Mouse (Mus musculus): ENCODE measurements around the gene Iffo2.

Iffo2 gene

DNA sequence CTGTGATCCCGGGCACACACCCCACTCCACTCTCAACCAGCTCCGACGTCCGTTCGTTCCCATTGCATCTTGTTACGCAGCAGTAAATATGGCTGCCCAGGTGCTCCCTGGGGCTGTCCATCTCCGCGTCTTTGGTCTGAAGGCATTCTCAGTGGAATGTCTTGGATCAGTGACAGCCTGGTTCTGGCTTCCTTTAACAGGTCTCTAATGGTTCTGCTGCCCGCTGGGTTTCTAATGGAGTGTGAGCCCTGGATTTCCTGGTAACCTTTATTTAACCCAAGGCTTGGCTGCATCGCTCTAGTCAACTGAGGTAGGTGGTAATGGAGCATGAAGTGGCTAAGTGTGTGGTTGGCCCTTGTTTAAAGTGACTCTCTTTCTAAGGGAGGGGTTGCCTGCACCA is 1.7 kb downstream of the Iffo2 start:
- DNase-seq (ENCODE audit: low spot score): no peak

DNA sequence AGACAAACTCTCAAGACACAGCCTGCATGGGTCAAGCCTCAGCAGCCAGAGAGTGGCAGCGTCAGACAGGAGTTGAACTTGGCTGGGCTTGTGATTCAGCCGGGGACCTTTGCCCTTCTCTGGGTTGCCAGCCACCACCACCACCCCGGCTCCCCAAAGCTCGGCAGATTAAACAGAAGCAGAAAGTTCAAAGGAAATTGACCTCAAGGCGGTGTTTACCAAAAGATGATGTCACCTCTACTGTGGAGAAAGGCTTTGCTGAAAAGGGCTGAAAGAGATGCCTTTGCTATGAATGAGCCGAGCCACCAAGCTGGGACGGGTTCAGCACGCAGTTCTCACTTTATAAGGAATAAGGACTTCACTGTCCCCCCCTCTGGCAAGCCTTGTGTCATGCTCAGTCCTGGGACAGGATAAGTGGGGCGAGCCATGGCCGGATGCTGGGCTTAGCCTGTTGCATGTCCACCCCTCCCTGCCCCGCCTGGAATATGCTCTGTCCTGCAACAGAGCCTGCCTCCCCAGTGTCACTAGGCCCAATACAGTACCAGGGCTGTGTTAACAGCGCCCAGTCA is 4.9 kb downstream of the Iffo2 start:
- DNase-seq (ENCODE audit: low spot score): peak; percentile 70

DNA sequence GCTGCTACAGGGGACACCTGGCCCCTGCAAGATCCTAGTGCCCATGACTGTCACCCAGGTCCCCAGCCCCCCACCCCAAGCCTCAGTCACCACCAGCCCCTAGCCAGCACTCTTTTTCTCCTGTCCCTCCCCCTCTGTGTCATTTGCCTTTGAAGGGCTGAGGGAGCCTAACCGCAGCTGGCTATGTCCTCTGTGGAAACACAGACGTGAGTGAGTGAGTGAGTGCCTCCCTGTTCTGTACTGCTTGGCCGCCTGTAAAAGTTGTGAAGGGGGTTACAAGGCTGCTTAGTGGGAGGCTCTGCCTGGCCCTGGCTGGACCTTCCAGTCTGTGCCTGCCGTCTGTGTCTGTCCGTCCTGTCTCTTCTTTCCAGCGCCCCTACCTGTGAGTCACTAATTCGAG is 5.4 kb downstream of the Iffo2 start:
- no peak for DNase-seq (ENCODE audit: low spot score)

DNA sequence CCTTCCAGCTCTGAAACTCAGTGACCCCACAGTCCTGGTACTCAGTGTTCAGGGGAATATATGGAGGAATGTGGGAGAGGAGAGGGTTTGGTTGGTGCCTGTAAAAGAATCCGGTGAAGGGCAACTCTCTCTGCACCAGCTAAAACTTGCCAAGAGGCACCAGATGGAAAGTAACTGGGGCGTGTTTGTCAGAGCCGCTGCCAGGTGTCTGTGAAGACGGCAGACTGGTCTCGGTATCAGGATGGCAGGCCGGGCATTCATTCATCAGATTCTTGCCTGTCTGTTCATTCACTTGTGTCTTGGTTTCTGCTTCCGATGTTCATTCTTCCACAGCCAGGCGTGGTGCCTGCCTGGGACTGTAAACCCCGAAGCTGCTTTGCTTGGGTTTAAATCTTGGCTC is 6.4 kb downstream of the Iffo2 start:
- DNase-seq (ENCODE audit: low spot score): no peak

DNA sequence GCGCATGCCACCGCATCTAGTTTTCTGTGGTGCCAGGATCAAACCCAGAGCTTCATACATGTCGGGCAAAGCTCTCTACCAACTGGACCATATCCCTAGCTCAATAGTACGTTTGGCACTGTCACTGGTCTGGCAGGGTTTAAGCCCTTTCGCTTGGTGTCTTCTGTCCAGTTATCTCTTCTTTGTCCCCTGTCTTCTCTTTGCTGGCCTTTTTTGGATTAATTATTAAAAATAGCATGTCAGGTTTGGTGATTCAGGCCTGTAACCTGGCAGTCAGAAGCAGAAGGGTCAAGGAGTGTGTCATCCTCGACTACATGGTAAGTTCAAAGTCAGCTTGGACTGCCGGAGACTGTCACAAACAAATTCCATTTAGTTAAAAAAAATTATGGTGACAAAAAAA is 10.4 kb downstream of the Iffo2 start:
- no peak for DNase-seq (ENCODE audit: low spot score)

DNA sequence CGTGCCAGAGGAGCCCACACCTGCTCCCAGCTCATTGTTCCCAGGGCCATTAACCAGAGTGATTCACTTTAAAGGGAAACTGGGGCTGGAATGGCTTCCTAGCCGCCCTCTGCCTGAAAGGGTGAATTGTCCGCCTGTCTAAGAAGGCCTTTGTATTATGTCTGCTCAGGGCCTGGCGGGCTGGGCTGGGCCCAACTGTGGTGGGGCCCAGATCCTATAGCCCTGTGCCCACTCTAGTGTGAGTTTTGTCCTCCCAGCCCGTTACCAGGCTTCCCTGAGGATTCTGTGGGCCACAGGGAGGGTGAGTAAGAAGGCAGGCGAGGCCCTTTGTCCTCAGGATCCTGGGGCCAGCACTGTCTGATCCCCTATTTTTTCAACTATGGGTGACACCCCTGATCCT is 15.4 kb downstream of the Iffo2 start:
- no peak for DNase-seq (ENCODE audit: low spot score)

DNA sequence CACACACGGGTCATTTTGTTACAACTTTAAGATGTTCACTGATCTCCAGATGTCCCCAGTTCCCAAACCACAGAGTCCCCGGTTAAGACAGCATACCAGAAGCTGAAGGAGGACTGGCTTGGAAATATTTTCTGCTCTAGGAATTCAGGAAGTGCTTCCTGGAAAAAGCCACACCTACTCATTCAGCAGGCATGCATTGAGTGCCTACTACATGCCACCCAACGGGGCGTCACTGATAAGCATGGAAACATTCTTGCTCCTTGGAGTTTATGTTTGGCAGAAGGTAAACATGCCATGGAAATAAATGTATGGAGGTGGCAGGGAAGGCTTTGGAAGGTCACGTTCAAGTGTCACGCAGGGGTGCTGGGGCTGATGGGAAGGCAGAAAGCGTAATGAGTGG is 19.1 kb downstream of the Iffo2 start:
- DNase-seq (ENCODE audit: low spot score): no peak

DNA sequence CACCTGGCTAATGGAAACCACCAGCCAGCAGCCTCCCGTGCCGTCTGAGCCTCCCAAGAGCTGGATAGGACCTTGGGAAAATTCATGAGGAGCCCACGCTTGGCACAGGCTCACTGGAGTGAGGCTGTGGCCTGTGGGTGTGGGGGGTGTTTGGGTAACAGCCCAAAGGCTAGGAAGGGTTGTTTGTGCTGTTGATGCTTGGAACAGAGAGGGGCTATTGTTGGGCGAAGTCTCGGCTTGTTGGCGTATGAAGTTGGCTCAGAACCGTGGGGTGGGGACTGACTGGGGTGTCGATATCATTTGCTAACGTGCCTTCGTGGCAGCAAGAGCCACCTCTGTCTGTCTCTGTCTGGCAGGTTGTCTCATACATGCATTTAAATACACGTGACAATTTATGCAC is 24.9 kb downstream of the Iffo2 start:
- no peak for DNase-seq (ENCODE audit: low spot score)

DNA sequence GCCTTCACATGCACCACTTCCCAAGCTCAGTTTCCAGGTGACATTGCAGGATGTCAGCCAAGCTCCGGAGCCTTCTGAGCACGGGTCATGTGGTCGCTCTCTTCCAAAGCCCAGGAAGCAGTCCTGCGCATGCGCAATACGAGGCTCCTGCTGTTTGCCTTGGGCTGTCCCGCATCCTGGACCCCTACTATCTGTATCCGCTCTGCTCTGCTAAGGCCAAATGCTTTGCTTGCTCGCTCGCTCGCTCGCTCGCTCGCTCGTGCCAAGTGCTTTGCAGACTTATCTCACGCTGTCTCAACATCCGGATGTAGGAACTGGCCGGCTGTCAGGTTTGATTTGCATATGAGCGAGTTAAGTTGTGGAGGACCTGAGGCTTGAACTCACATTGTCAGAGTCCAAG is 25.6 kb downstream of the Iffo2 start:
- DNase-seq (ENCODE audit: low spot score): no peak

DNA sequence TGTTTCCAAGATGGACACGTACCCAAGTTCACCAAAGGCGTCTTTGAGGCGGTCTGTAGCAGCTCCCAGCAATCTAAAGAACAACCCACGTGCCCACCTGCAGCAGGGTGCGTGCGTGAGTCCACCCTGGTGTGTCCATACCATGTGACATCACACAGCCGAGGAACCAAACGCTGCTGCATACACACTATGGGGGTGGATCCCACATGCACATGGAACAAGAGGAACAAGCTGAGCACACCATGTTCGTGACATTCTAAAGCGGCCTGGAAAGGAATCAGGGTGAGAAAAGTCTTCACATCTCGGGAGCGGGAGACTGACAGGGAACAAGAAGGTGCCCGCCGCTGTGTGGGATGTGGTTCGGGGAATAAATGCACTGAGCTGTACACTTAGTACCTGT is 38.0 kb downstream of the Iffo2 start:
- DNase-seq (ENCODE audit: low spot score): no peak

DNA sequence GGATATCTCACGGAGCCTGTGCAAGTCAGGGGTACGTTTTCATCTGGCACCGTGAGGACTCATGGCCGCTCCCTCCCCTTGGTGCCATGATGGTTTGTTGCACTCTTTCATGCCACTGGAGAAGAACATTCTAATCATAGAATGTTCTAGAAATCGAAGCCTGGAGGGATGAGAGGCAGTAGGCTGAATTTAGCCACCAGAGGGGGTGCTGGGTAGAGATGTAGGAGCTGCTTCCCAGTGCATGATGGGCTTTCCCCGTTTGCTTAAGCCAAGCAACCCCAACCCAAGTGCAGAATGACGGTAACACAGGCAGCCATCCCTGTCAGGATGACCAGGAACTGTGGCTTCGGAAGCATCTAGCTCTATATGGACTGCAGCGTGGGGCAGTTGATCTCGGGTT is 40.4 kb downstream of the Iffo2 start:
- DNase-seq (ENCODE audit: low spot score): no peak

DNA sequence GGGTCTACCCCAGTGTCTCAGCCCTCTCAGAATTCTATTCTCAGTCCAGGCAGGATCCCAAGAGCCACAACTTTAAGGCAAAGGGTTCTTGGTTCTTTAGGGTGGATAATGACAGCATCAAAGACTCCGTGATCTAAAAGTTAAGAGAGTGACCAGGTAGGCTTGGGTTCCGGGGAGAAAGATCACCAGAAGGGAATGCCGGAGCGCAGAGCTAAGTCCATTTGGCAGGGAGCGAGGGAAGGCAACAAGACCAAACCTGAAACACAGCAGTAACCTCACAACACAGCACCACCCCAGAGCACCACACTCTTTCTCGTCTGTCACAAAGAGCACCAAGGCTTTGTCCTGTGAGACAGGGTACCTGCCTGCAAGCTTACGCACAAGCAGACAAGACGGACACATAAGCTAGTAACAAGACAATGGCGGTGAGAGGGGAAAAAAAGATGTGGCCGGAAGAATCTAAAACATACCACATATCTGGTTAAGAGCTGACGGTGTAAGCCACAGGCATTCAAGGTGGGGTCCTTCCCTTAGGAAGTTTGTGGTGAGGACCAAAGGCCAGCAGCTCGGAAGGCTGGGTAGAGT is 42.7 kb downstream of the Iffo2 start:
- no peak for DNase-seq (ENCODE audit: low spot score)

DNA sequence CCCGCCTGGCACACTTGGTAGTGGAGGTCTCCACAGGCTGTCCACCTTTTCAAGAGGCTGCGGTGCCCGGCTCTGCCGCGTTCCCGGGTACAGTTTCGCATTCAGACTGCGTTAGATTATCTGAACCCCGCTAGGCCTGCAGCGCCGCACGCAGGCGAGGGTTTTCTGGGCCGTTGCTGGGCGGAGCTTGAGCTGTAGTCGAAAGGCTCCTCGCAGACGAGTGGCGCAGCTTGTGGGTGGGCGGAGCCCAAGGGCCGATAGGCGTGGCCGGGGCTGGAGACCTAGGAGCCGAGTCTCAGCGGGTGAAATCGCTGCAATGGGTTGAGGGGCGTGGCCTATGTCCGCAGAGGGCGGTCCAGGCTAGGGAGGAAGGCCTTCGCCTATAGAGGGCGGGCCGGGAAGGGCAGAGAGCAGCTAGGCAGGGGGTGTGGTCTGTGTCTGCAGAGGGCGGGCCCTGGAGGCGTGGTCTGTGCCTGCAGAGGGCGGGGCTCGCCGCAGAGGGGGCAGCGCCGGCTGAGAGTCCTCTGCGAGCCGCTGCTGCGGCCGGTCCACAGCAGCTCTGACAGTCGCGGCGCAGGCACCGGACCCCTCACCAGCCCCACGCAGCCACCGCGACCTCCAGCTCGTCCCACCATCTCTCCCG is 43.9 kb downstream of the Iffo2 start:
- peak; percentile 100 for DNase-seq (ENCODE audit: low spot score)

DNA sequence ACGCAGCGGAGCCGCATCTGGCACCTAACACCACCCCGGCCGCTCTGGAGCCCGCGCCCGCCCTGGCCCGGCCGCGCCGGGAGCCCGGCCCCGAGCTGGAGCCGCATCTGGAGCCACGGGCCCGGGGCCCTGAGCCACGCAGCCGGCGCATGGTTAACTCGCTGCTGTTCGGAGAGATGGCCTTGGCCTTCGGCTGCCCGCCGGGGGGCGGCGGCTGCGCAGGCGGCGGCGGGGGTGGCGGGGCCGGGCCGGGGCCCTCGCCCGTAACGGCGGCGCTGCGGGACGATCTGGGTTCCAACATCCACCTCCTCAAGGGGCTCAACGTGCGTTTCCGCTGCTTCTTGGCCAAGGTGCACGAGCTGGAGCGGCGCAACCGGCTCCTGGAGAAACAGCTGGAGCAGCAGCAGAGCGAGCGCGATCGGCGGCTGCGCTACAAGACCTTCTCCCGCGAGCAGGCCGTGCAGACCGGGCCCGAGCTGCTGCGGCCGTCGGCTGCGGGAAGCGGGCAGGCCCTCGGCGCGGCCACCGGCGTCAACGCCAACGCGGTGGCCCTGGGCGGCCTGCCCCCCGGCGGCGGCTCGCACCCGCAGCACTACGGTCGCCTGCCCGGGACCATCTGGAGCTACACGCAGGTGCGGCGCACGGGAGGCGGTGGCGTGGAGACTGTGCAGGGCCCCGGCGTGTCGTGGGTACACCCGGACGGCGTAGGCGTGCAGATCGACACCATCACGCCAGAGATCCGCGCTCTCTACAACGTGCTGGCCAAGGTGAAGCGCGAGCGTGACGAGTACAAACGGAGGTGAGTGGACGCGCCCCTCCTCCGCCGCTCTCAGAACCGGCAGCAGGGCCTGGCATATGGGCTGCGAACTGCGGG is 44.7 kb downstream of the Iffo2 start:
- DNase-seq (ENCODE audit: low spot score): peak; percentile 36

DNA sequence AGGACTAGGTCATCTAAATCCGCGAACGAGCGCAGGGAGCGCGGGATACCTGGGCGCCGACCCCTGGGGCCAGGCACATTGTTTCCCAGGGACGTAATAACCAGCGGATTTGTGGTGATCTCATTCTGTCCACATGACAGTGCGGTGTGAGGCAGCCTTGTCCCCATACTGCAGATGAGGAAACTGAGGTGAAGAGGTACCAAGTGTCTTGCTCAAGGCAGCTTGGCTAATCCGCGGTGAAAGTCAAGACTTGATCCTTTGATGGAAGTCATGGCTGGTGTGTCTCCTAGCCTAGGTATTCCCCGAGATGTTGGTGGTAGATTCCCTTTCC is 45.3 kb downstream of the Iffo2 start:
- DNase-seq (ENCODE audit: low spot score): no peak

DNA sequence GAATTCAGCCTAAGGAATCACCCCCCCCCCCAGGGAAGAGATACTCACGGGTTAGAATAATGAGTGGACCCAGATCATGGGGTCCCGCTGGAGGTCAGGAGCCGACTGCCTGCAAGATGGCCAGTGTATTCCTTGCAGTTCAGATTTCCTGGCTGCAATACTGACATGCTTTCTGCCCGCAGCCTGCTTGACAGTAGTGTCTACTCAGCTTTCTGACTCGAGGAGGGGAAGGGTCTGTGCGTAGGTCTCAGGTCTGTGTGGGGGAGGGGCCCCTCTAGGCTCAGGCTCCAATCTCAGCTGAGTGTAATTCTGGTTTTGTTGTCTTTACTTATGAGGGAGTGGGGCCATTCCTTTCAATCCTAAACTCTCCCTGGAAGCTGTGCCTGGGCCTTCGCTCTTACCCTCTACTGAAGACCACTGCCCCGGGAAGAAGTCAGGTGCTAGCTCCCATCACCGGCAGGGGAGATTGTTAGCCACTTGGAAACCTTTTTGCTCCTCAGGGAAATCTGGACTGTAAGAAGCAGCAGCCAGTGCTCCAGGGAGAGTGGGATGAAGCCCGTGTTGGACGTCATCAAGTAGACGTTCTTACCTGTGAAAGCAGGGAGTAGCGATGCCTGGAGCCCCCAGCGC is 46.0 kb downstream of the Iffo2 start:
- DNase-seq (ENCODE audit: low spot score): no peak

DNA sequence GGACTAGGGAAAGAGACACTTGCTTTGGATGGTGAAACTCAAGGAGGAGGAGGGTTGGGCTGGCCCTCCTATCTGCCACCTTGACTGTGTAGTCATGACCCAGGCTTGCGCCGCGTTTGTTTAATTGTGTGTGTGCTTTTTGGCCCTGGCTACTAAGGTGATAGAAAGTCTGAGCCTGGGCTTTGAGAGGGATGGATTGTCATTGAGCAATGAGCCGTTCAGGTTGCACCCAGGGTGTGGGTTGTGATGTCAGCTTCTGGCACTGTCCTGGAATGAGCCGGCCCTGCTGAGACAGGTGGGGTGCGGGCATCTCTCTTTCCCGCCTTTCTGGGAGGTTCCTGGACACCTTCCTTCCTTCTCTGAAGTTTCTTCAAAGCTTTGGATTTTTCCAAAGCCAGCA is 46.7 kb downstream of the Iffo2 start:
- no peak for DNase-seq (ENCODE audit: low spot score)

DNA sequence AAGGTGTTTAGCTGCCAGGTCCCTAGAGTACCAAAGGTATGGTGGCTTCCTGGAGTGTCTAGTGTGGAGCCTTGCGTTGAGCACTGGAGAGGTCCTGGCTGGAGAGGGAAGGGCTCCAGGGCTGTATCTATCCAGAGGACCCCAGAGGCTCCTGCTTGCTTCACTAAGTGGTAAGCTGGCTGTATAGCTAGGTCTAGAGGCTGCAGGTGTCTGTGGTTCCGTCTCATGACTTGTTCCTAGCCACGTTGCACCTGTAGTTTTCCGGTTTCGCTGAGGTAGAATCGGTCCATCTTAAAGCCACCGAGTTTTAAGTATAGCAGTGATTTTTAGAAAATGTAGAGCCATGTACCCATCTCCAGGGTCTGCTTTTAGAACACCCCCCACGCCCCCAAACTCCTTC is 48.0 kb downstream of the Iffo2 start:
- DNase-seq (ENCODE audit: low spot score): no peak

DNA sequence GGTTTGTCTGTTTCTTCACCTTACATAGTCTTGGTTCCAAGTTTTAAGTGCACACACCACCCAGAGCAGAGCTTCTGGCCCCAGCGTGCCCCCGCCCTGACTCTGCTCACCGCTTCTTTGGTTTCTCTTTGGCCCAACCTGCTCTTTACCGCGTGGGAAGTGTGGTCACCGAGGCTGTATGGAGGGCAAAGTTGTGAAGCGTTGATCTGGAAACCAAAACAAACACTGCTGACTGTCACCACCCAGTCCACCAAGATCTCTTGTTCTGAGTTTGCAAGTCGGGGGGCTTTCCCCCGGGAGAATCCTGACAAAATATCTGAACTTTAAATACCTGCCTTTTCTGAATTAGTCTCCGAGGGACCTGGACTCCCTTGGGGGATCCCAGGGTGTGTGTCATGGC is 48.7 kb downstream of the Iffo2 start:
- no peak for DNase-seq (ENCODE audit: low spot score)

DNA sequence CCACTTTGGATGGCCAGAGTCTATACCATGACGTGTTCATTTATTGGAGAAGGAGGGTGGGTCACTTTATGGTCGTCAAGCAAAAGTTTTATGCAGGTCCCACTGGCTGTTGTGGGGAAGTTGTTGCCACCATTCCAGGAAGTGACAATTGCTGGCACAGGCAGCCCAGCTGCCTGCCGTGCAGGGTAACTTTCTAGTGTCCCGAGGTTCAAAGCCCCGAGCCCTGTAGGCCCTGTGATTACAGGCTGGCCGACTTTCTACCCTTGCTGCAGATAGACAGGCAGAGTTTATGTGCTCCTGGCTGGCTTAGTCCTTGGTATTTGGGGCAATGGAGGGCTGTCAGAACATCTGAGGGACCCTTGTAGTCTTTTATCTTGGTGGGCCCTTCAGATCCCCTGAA is 49.1 kb downstream of the Iffo2 start:
- DNase-seq (ENCODE audit: low spot score): no peak

DNA sequence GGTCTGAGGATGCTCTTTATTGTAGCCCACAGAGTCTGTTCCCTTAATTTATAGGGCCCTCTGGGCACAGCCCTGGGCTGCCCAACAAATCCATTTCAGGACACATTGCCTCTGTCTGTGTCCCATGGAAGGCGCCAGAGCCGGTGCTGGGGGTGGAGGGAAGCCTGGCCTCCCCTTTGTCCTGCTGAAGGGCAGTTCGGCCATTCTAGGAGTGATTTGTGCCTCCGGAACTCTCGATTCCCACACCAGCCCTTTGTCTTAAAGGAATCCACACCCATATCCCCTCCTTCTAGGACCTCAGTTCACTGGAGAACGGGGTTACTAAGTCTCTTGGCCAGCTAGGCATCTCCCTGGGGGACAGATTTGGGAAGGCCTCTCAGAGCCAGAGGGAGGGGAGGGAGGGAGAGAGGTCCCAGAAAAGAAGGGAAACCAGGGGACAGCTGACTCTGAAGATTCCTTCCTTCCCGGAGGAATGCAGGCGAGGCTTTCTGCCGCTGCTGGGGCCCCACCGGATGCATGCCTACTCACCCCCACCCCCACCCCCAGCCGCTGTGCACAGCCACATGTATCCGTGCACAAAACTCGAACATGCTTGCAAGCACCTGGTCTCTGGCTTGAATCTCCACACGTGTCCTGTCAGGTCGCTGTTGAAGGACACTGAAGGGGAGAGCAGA is 50.5 kb downstream of the Iffo2 start:
- no peak for DNase-seq (ENCODE audit: low spot score)

DNA sequence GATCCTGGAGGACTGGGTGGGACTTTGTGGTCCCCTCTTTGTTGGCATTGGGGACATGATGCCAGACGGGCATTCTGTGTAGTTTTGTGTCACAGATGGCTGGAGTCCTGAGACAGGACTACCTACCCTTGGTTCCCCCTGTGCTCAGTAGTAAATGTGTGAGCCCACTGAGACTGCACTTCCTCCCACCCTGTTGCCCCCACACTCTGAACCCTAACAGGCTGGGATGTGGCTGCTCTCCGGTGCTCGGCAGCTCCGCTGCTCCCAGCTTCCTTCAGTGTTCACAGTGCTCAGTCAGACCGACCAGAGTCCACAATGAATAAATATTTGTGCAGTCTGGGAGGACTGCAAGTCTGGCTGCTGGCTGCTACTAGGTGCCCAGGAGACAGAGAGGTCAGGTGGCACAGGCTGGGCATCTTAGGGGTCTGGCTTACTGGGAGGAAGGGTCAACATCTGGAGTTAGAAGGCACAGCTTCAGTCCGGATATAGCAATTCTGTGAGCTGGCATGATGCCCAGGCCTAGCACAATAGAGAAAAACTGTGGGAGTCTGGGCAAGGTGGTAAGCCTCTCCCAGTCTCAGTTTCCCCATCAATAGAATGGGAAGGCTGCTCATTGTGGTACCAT is 51.2 kb downstream of the Iffo2 start:
- DNase-seq (ENCODE audit: low spot score): no peak
